Mouse (Mus musculus): ENCODE measurements at regions not wholly inside any gene's neighbourhood (a gene's known extent, or its start where the extent isn't known, plus 50 kb on each side); places are given as distances from the start of the nearest gene placed in this dataset.

DNA sequence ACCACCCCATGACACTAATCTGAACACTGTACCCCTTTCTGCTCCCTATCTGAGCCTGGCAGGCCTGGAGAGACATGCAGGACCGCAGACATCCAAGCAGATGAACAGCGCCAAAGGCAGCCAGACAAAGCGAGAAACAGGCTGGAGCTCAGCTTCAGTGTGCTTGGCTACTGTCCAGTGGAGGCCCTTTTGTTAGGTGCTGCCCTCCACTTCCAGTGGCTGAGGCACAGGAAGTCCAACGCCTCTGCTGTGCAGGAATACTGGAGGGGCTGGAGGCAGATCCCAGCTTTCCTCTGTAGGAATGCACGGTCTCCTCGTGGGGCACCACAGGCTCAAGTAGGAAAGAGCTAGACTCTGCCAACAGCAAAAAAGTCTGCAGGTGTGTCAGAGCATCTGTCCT, 112.6 kb downstream of the Mrm1 start:
- DNase-seq (ENCODE audit: low spot score in 2 of 2), result no peak

- no peak for DNase-seq (ENCODE audit: low spot score in 2 of 2)
These were observed 117.8 kb downstream of the Mrm1 start for GRCm38 (mm10) chr11:84701319-84702175.

- peak; percentile 64 to 72 for DNase-seq (ENCODE audit: low spot score in 2 of 2)
These were observed 121.8 kb downstream of the Mrm1 start for GRCm38 (mm10) chr11:84697521-84697920.

DNA sequence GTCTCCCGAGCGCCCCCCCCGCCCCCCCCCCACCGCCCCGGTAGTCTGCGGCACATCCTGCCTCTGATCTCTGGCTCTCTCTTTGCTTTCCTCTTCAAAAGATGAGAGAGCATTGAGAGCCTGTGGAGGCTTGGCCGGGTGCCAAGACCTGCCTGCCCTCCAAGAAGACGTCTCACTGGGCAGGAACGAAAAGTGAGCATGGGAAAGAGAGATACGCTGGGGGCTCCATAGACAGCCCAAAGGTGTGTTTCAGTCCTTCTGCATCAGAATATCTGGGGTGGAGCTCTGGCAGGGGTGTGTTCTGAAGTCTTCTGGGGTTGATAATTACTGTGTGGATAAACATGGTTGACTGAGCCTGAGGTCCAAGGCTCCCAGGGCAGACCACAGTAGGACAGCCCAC, 126.7 kb downstream of the Mrm1 start:
- no peak for DNase-seq (ENCODE audit: low spot score in 2 of 2)

- DNase-seq (ENCODE audit: low spot score in 2 of 2), result no peak
These were observed 127.7 kb downstream of the Mrm1 start for GRCm38 (mm10) chr11:84691410-84692148.

GRCm38 (mm10) chr11:84686473-84686872, 132.8 kb downstream of the Mrm1 start:
- no peak for DNase-seq (ENCODE audit: low spot score in 2 of 2)

DNA sequence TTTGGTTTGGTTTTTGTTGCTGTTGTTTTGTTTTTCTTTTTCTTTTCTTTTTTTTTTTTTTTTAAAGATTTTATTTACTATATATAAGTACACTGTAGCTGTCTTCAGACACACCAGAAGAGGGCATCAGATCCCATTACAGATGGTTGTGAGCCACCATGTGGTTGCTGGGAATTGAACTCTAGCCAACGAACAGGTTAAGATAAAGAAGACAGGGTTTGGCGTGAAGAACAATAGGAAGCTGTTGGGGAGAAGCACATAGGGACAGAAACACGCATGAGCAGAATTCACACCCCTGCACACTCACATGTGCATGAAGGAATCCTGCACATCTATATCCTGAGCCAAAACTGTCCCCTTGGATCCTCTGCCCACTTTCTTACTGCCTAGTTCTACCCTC, 135.0 kb downstream of the Mrm1 start:
- DNase-seq (ENCODE audit: low spot score in 2 of 2), result no peak

GRCm38 (mm10) chr11:84682931-84683330, 136.4 kb downstream of the Mrm1 start:
- DNase-seq (ENCODE audit: low spot score in 2 of 2), result no peak

DNA sequence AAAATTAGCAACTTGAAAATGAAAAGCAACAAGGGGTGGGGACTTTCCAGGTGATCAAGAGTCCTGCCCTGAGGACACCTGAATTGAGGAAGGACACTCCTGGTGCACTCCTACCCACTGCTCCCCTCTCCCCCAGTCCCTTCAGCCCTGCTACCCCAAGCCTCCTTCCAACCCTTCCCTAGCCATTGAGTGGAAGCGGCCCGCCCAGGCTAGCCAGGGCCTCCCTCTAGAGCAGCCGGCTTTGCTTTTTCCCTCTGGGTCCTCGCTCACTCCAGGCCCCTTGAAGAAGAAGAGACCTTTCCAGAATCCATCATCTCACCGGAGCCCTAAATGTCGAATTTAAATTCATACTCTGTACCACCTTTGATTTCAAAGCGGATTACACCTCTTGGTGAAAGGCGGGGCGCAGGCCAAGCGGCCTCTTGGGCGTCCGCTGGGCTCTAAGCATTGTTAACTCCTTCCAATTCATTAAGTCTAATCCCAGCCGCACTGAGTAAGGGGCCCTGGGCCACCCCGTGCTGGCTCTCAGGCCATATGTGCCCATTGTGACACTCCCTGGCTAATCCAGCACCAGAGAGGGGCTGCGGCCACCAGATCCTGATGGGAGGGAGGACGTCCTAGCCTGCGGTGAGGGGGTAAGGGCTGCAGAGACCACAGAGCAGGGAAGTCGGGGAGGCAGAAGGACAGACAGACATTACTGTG, 142.8 kb downstream of the Mrm1 start:
- DNase-seq (ENCODE audit: low spot score in 2 of 2), result no peak

DNA sequence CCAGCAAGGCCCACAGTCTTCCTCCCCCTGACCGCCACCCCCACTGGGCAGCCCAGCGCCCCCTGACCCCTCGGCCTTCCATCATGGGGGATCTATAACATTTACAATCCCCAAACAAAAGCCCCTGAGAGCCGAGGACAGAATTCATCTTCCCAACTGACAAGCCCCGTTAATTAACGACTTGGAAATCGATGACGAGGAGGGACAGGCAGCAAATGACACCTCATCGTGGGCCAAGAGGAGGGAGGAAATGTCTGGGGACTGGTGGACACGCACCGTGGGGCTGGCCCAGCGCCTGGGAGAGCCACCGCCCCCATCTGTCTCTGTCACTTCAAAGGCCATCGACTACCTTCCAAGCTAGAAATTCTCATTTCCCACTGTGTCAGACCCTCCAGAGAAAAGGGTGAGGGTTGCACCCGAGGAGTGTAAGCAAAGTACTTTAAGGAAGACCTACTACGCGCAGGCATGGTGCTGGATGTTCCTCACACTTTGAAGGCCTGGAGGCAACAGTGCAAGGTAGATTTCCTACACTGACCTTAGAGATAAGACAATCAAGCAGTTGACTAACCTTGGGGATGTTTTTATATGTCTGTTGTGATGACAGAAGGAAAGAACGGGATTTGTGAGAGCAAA, 146.4 kb downstream of the Mrm1 start:
- DNase-seq (ENCODE audit: low spot score in 2 of 2), result no peak

DNA sequence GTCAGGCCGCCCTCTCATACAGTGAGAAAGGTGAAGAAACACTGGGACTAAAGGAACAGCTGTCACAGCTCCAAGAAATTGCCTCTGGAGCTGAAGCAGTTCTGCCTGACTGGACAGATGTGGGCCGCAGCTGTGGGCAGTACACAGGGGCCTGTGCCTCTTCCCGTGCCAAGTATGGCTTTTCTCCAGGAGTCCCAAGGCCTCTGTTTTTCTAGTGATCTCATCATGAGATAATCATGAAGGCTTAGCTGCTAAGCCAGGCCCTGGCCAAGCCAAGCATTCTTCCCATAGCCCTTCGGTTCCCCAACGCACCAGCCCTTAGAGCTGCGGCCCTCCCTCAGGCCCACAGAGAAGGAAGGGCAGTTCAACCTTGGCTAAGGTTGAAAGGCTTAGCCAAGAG, 146.2 kb upstream of the Lhx1 start:
- no peak for DNase-seq (ENCODE audit: low spot score in 2 of 2)

GRCm38 (mm10) chr11:84667711-84668110, 142.4 kb upstream of the Lhx1 start:
- no peak for DNase-seq (ENCODE audit: low spot score in 2 of 2)

GRCm38 (mm10) chr11:84664258-84664657, 138.9 kb upstream of the Lhx1 start:
- no peak for DNase-seq (ENCODE audit: low spot score in 2 of 2)

- DNase-seq (ENCODE audit: low spot score in 2 of 2), result no peak
These were observed 136.6 kb upstream of the Lhx1 start for GRCm38 (mm10) chr11:84661981-84662380.

- no peak for DNase-seq (ENCODE audit: low spot score in 2 of 2)
These were observed 135.5 kb upstream of the Lhx1 start for GRCm38 (mm10) chr11:84660877-84661276.

GRCm38 (mm10) chr11:84659370-84659937, 134.1 kb upstream of the Lhx1 start:
- no peak for DNase-seq (ENCODE audit: low spot score in 2 of 2)

DNA sequence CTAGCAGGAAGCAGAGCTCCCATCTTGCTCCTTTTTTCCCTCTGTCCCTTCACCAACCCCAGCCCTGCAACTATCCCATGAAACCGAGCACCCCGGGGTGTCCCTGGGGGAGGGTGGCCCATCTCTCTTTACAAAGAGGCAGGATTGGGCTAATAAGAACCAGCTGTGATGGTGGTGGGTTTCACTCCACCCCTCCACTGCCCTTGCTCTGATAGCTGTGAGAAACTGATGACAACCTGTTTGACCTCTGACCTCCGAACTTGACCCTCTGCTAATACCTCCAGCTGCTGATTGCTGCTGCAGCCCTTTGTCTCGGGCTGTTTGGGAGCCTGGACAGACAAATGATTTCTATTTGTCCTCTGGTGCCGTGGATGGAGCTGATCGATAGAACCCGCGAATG, 128.1 kb upstream of the Lhx1 start:
- DNase-seq (ENCODE audit: low spot score in 2 of 2), result no peak

GRCm38 (mm10) chr11:84648899-84649298, 123.6 kb upstream of the Lhx1 start:
- no peak for DNase-seq (ENCODE audit: low spot score in 2 of 2)

- no peak for DNase-seq (ENCODE audit: low spot score in 2 of 2)
These were observed 121.8 kb upstream of the Lhx1 start for GRCm38 (mm10) chr11:84647104-84647503.

- DNase-seq (ENCODE audit: low spot score in 2 of 2), result no peak
These were observed 117.7 kb upstream of the Lhx1 start for GRCm38 (mm10) chr11:84643107-84643372.

- DNase-seq (ENCODE audit: low spot score in 2 of 2), result no peak
These were observed 117.2 kb upstream of the Lhx1 start for GRCm38 (mm10) chr11:84642300-84643106.

Data from layer of hippocampus, adult 8-10 months (tissue).